ENCODE assay signal across 8 mouse cellular contexts in the genomic region with DNA sequence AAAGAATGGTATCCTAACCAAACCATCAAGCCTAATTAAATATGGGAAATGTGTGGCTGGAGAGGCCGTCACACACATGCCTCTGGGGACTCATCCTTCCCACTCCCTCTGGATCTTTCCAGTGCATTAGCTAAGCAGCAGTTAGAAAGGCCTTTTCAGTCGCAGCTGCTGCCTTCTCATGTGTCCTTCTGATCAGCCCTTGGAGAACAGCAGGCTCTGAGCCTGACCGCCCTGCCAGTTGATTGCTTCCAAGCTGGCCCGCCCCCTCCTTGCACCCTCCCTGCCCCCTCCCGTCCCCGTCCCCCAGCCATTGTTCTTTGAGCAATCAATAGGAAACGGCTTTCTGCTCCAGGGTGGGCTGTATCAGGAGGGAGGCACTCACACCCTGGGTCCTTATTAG. TPM values are rescaled to one million over a fixed set of nuclear protein-coding genes. Genes with fewer than 3 reads are reported as not detected.
DNase-seq lines count a peak whose midpoint lies in the region; ATAC-seq lines count a peak whose summit lies in the region.

No protein-coding gene starts in this region.

- peak overlapping the region; percentile 31; the same call in 1 of the 2 replicates for H3K4me2 ChIP-seq in kidney, embryonic 16.5 days (replicated peaks; ENCODE audit: low read depth, low read length)

- peak overlapping the region; percentile 53; the same call in 1 of the 2 replicates for H3K27ac ChIP-seq in kidney, embryonic 16.5 days (ENCODE audit: low read length)
- H3K27ac ChIP-seq in midbrain, embryonic 10.5 days (replicated peaks): peak overlapping the region; percentile 80

- no peaks in the 10 kb centered on the region for H3K9me3 ChIP-seq in kidney, embryonic 16.5 days (ENCODE audit: low read length)
- H3K9me3 ChIP-seq in midbrain, embryonic 10.5 days (replicated peaks): no peaks in the 10 kb centered on the region

- no peak for DNase-seq in kidney, adult 8-10 months
- DNase-seq in embryo, embryonic 11 days: peak; percentile 84
- peak; percentile 13 for DNase-seq in heart, adult 8-10 months (ENCODE audit: low spot score)
- DNase-seq in midbrain, embryonic 10.5 days (ENCODE audit: low spot score): peak; percentile 70
- no peak for DNase-seq in urinary bladder, adult 2 months (ENCODE audit: low spot score)
- DNase-seq in left cerebral cortex, adult 18-20 months (ENCODE audit: low spot score in 2 of 2): no peak

- no peak overlapping the region for H3K9ac ChIP-seq in kidney, embryonic 16.5 days (replicated peaks; ENCODE audit: low read length)

- no peak overlapping the region for H3K4me3 ChIP-seq in kidney, embryonic 16.5 days (ENCODE audit: low read length)
- H3K4me3 ChIP-seq in midbrain, embryonic 10.5 days: 0 out of 2 replicates have a peak overlapping the region, but pooled peaks have one; percentile 4

- peaks cover 10% of the 10 kb centered on the region for H3K4me1 ChIP-seq in kidney, embryonic 16.5 days (ENCODE audit: insufficient read depth, low read length)
- peaks cover 22% of the 10 kb centered on the region for H3K4me1 ChIP-seq in midbrain, embryonic 10.5 days

- no peaks in the 10 kb centered on the region for H3K36me3 ChIP-seq in kidney, embryonic 16.5 days (ENCODE audit: insufficient read depth, low read length)
- no peaks in the 10 kb centered on the region for H3K36me3 ChIP-seq in midbrain, embryonic 10.5 days

- ATAC-seq in kidney, embryonic 16.5 days (ENCODE audit: low FRiP score, low TSS enrichment): peak; percentile 93
- no peak for ATAC-seq in megakaryocyte progenitor cell, adult 5-6 weeks (replicated peaks; ENCODE audit: poor library complexity)

- H3K27me3 ChIP-seq in kidney, embryonic 16.5 days (ENCODE audit: insufficient read depth, low read length): no peaks in the 10 kb centered on the region
- no peaks in the 10 kb centered on the region for H3K27me3 ChIP-seq in midbrain, embryonic 10.5 days (ENCODE audit: low read depth, poor library complexity, severe bottlenecking)

- 2% methylated on average over 7 of the region's 7 CpGs for WGBS in kidney, embryonic 16.5 days
- WGBS in midbrain, embryonic 10.5 days: 3% methylated on average over 7 of the region's 7 CpGs

RNA-seq across cellular contexts. Expression of gene Akap6, which starts 27.7 kb away (rescaled TPM):
- 0.23 and 0.41 TPM in 2 replicates for polyA plus RNA-seq in kidney, embryonic 16.5 days (2015; fragmentation: Nextera tagmentation; extraction: Ambion mirVana)
- total RNA-seq in heart, adult 8-10 months (2022): 100 to 1,000 TPM in 3 of 4 experiments, 10 to 100 TPM in 1; 99.5 to 139 (median 123) TPM
- polyA plus RNA-seq in midbrain, embryonic 10.5 days (2016; fragmentation: Nextera tagmentation; extraction: Ambion mirVana): 7.7 and 12.4 TPM in 2 replicates
- polyA plus RNA-seq in urinary bladder, adult 2 months (2012; rRNA removed): 4.1 and 6.3 TPM in 2 replicates
- total RNA-seq in megakaryocyte progenitor cell, adult 5-6 weeks (2015): not detected in 2 replicates
- total RNA-seq in megakaryocyte progenitor cell, adult 5-6 weeks (2017): 0.08 TPM in 1 of 2 replicates, not detected in the other
- total RNA-seq in left cerebral cortex, adult 18-20 months (2021): 100 to 1,000 TPM; 159 to 164 TPM

Comparison
In these comparisons a context has a peak if more than half of its experiments do, and no peak if none do; other contexts are left out.
1. DNase-seq: peak in embryo, embryonic 11 days (single experiment), heart, adult 8-10 months (single experiment) and midbrain, embryonic 10.5 days (single experiment); none in kidney, adult 8-10 months (0 of 2), urinary bladder, adult 2 months (single experiment) and left cerebral cortex, adult 18-20 months (0 of 2).
2. RNA of gene Akap6, which starts 27.7 kb away (total RNA-seq): 159 to 164 TPM in left cerebral cortex, adult 18-20 months and 99.5 to 139 TPM in heart, adult 8-10 months; 0.08 TPM in megakaryocyte progenitor cell, adult 5-6 weeks; every median in the first group is over 10 times any median in the second.